In the genomic region with DNA sequence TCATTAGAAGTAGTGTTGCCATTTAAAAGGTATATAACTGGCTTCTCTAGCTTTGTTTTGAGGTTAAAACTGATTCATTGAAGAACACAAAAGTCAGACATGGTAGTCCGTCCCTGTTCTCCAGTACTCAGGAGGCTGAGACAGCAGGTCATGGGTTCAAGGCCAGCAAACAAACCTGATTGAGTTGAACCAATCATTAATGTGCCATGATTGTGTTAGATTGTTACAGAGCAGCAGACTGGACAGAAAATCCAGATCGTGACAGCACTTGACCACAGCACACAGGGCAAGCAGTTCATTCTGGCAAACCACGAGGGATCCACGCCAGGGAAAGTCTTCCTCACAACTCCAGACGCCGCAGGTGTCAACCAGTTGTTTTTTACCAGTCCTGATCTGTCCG, we compare ENCODE assay signal across 27 mouse cellular contexts.
"Had no signal": no experiment of that assay in that cellular context is flagged by ENCODE, and none has a peak within 500 bp of the region (broad histone marks: within the 10 kb centered on the region; RNA-seq: fewer than 3 reads in every experiment).

No protein-coding gene starts in this region.

- H3K4me1 ChIP-seq: embryonic facial prominence, embryonic 10.5 days; embryonic facial prominence, embryonic 12.5 days; embryonic facial prominence, embryonic 13.5 days; embryonic facial prominence, embryonic 15.5 days; forebrain, embryonic 10.5 days; forebrain, embryonic 12.5 days had no signal

- H3K4me3 ChIP-seq: embryonic facial prominence, embryonic 10.5 days; embryonic facial prominence, embryonic 12.5 days; embryonic facial prominence, embryonic 13.5 days; embryonic facial prominence, embryonic 15.5 days; erythroblast, embryonic 14.5 days; forebrain, embryonic 10.5 days; forebrain, embryonic 12.5 days; forebrain, embryonic 13.5 days; forebrain, embryonic 15.5 days; gastrocnemius, adult 2 months had no signal

- H3K27ac ChIP-seq: embryonic facial prominence, embryonic 10.5 days; embryonic facial prominence, embryonic 12.5 days; embryonic facial prominence, embryonic 13.5 days; embryonic facial prominence, embryonic 15.5 days; forebrain, embryonic 10.5 days; forebrain, embryonic 12.5 days; forebrain, embryonic 13.5 days; forebrain, embryonic 15.5 days; gastrocnemius, adult 2 months had no signal

- ATAC-seq: forebrain, embryonic 13.5 days; forebrain, embryonic 14.5 days; forebrain, embryonic 15.5 days; forebrain, embryonic 16.5 days; forebrain, postnatal 0 days had no signal

- H3K27me3 ChIP-seq: embryonic facial prominence, embryonic 12.5 days; embryonic facial prominence, embryonic 13.5 days; embryonic facial prominence, embryonic 15.5 days; forebrain, embryonic 12.5 days; forebrain, embryonic 13.5 days; forebrain, embryonic 15.5 days had no signal

- DNase-seq: cerebellum, adult 2 months; cerebellum, adult 8-10 months; cerebellum, adult 9-10 months; cerebellum, adult 9-11 months; cerebellum, postnatal 10 days; cerebellum, postnatal 14 days; cerebellum, postnatal 25 days; cerebellum, postnatal 36 days; embryo, embryonic 11 days; forebrain, postnatal 0 days; gastrocnemius, adult 2 months; gastrocnemius, postnatal 10 days; gastrocnemius, postnatal 14 days; gastrocnemius, postnatal 25 days; gastrocnemius, postnatal 36 days; heart, adult 18-20 months had no signal

- H3K9ac ChIP-seq: embryonic facial prominence, embryonic 12.5 days; embryonic facial prominence, embryonic 13.5 days; embryonic facial prominence, embryonic 15.5 days; forebrain, embryonic 12.5 days; forebrain, embryonic 13.5 days; forebrain, embryonic 15.5 days; forebrain, postnatal 0 days had no signal

- H3K4me2 ChIP-seq: embryonic facial prominence, embryonic 12.5 days; embryonic facial prominence, embryonic 13.5 days; embryonic facial prominence, embryonic 15.5 days; forebrain, embryonic 12.5 days; forebrain, embryonic 13.5 days; forebrain, embryonic 15.5 days had no signal

- H3K9me3 ChIP-seq: embryonic facial prominence, embryonic 10.5 days; embryonic facial prominence, embryonic 12.5 days; embryonic facial prominence, embryonic 13.5 days; embryonic facial prominence, embryonic 15.5 days; forebrain, embryonic 10.5 days; forebrain, embryonic 12.5 days; forebrain, embryonic 13.5 days; forebrain, embryonic 15.5 days had no signal
